Mouse (Mus musculus) activated CD4-positive, CD25-positive, alpha-beta regulatory T cell (primary cell): ENCODE data around the gene Tbcel. TPM values are rescaled to one million over a fixed set of nuclear protein-coding genes. Genes with fewer than 3 reads are reported as not detected.

ENCODE experiments used
- polyA plus RNA-seq, 2 experiments: library from polyadenylated mRNA; unstranded; fragments of 100-300 nt; shearing (Covaris generic); gene quantifications; one replicate each; pipeline ENCODE4 v1.2.1; 2017

Tbcel gene
- polyA plus RNA-seq = 10 to 100 TPM; 19.8 to 20.3 TPM

GRCm38 (mm10) chr9:42507709-42508108 lies at the start of gene Tbcel:
Gene Tbcel (minus strand): TSS chr9:42507809.

GRCm38 (mm10) chr9:42399829-42400228 lies 107.8 kb downstream of the Tbcel start, which contains the start of gene Tecta:
Gene Tecta (minus strand): TSS chr9:42399929.

Other genes with a start within 250 kb of the Tbcel start
- 10 to 100 TPM; 63.4 to 84.2 TPM for gene Sc5d, start 243.6 kb downstream of the Tbcel start, polyA plus RNA-seq
- under 1 TPM in 1 of 2 experiments, not detected in 1; 0.05 TPM for gene Tecta, start 107.9 kb downstream of the Tbcel start, polyA plus RNA-seq